Mouse (Mus musculus) cerebellum, adult 2 months (tissue): Measurements from ENCODE around the gene Ifit1bl2.
A peak's percentile ranks its signal among the peaks of the same experiment; 100 is the strongest.

ENCODE experiments used
- CTCF ChIP-seq: fragments of 200-500 bp; IDR thresholded peaks from 2 replicates; pipeline ENCODE4 v1.5.1; 2011; ENCODE audit warnings: low read depth, mild to moderate bottlenecking, control low read depth, low read length, moderate library complexity, borderline replicate concordance; ENCODE audit not compliant: insufficient read depth
- POLR2A ChIP-seq: fragments of 200-500 bp; IDR thresholded peaks from 2 replicates; pipeline ENCODE4 v1.6.1; 2011; ENCODE audit warnings: low read length, control low read depth, borderline replicate concordance; ENCODE audit not compliant: insufficient read depth

GRCm38 (mm10) chr19:34666127-34666526 is 25.6 kb upstream of the Ifit1bl2 start:
- peak; percentile 94 for TF ChIP-seq CTCF
- no peak for TF ChIP-seq POLR2A
